Mouse (Mus musculus) liver, postnatal 0 days (tissue): ENCODE results near the gene Htr5a.

Experiments used
- CTCF ChIP-seq: sonication (generic); IDR thresholded peaks from 2 replicates; pipeline ENCODE4 v1.5.1; 2016; ENCODE audit warnings: antibody characterized with exemption, low read depth
- EP300 ChIP-seq: IDR thresholded peaks from 2 replicates; pipeline ENCODE4 v1.6.1; 2016; ENCODE audit warnings: antibody characterized with exemption, low read depth, mild to moderate bottlenecking

GRCm38 (mm10) chr5:27899756-27900155 is 57.8 kb downstream of the Htr5a start:
- TF ChIP-seq CTCF = no peak
- no peak for TF ChIP-seq EP300
